Mouse (Mus musculus): ENCODE measurements around the gene Lmo1.
A peak's percentile ranks its signal among the peaks of the same experiment; 100 is the strongest.

Gene Lmo1

DNA sequence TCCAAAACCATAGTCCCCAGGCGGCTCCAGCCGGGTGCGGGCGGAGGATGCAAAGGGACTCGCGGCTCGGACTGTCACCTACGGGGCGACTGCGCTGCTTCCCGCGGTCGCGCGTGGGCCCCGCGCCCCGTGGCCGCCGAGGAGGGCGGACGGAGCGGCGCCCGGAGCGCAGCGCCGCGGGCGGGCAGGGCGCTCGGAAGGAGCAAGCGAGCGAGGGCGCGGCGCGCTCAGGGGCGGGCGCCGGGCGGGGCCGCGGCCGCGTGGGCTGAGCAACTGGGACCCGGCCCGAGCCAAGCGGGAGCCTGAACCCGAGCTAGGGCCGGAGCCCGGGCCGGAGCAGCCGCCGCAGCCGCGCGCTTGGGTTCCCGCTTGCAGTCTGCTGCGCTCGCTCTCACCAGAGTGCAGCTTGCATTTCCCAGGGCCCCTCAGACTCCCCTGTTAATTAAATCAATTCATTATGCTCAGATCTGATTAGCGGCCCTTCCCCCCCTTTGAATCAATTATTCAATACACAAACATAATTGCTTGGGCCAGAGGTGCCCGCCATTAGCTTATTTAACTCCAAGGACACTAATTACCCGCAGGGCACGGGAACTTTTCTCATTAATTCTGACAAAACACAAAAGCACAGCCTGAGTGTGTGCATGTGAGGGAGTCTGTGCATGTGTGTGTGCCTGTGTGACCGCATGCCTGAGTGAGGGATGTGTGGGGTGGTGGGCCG, at the start of gene Lmo1:
Gene Lmo1, minus strand, starts transcription at position 259 of the 721 bp plus-strand sequence.
- peak; percentile 26 to 43 for DNase-seq

DNA sequence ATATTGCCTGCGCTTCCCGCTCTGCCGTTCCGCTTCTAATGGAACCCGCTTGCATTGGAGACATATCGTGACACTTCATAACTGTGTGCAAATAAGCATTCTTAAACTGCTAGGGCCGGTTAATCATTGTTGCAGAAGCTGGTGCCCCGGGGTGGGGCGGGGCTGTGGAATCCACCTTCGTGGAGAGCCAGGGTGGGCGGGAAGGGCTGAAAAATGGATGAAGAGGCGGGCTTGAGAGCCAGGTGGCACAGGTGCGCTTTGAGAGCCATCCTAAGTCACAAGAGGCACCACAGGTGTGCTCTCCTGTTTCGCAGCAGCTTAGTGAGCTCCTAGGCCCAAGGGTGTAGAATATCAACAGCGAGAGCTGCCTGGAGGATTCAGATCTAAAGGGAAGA, 46.7 kb upstream of the Lmo1 start:
- DNase-seq: peak in 1 of 2 experiments; percentile 6

DNA sequence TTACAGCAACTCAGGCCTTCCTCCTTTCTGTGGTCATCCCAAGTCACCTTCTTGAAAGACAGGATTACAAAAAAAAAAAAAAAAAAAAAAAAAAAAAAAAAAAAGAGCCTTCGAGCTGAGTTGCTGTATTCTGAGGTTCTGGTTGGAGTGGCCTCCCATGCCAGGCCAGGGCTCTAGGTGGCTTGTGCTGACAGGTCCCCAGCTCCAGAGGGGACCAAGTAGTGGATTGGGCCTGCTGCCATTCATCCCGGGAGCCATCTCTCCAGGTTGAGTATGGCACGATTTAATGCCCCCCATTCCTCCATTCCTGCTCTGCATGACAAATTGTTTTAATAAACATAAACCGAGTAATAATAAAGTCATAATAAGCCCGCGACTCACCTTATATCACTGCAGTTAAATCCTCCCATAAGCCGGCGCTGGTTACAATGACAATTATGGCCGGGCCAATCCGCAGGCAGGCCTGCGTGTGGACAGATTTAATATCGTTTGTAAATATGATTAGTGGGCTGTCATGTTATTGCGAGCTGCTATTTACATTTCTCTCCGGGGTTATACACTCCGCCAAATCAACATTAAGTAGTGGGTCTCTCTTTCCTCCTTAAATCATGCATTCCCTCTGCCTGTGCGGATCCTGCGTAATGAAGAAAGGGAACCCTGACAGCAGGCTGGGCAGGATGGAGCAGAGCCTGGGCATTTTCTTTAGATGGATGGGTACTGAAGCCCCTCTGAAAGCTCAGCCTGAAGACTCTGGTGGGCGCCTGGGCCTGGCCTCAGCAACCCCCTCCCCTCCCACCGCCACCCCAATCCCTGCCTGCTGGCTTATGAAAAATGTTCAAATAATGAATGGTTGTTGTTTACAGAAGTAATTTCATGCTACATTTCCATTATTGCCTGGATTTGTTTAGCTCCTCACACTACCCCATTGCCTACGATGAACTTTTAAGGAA, 46.0 kb upstream of the Lmo1 start:
- no peak for DNase-seq

DNA sequence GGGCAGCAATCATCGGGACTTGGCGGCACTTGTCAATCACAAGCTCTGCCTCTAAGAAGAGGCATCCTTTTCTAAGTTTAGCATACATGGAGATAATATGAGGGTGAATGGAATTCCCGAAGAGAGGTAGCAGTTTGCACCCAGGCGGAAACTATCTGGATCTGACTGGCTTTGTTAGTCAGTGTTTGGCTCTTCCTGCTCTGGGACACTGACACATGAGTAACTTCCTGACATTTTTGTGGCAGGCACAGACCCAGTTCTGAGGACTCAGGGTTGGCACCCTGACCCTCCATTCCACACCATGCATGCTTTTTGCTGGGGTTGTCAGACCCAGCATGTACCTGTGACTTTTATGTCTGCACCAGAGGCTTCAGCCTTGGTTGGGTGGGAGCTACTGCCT, 45.0 kb upstream of the Lmo1 start:
- DNase-seq: no peak

DNA sequence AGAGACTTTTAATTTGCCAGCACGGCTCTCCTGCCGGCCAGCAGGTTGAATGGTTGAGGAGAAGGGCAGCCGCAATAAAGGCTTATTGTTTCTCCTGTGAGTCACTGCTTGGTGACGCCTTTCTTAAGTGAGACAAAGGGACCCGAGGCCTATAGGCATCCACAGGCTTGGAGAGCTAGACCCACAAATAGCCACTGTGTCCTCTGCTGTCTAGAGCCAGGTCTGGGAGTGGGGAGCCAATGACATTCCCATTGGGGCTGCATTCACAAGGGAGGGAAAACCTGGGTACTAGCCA, 43.9 kb upstream of the Lmo1 start:
- DNase-seq: peak in 1 of 2 experiments; percentile 10

DNA sequence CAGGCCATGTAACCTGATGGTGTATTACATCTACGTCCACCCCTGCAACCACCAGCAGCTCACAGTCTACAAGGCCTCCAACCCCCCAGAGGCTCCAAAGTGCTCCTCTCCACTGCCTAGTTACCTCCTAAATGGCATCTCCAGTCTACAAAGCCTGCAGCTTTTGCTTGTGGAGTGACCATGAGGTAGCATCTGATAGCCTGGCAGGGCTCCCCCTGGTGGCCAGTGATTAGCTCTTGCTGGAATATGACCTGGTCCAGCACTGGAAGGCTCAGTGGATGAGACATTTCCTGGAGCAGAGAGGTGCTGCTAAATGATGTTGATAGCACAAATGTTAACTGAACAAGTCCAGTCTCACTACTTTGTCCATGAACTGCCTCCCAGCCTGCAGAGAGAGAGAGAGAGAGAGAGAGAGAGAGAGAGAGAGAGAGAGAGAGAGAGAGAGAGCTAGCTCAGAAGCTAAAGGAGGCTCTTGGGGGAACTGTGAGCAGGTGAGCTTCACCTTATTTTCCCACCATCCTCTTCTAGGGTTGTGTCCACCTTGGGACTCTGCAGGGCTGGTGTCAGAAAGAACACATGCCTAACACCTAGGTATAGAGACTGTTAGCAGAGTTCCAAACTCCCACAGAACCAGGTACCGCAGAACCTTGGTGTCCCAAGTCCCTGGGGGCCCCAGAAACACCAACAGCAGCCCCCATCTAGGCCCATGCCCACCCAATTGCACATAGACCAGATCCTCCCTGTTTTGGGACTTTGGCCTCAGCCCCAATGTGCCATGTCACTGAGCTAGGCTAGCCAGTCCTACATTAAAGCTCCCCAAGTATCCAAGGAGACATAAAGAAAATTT, 43.3 kb upstream of the Lmo1 start:
- peak; percentile 79 to 89 for DNase-seq

DNA sequence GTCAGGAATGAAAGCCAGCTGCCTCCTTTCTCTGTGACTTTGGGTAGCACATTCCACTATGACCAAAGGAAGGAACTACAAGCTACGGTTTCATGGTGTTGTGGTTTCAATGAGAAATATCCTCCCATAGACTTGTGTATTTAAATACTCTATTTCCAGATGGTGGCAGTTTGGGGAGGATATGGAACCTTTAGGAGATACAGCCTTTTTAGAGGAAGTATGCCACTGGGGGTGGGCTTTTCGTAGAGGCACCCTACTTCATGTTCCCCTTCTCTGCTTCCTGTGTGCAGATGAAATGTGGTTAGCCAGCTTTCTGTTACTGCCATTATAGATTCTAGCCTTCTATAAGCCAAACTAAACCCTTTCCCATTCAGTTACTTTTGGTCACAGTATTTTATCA, 34.8 kb upstream of the Lmo1 start:
- peak in 1 of 2 experiments; percentile 2 for DNase-seq

DNA sequence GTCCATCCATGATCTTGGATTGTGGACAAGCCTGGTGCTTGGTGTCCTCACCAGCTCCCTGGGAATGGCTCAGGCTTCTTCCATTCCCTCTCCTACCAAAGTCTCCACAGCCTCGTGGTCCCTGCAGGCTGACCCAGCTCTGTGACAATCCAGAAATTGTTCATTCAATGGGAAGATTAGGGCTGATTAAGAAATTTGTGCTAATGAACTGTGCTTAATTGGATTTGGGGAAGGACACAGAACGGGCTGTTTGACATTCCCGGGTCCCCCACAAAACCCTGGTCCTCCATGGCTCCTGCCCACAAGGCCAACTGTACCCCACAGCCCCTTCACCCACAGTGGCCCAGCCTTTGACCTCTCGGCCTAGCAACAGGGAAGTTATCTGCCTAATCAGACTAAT, 32.8 kb upstream of the Lmo1 start:
- DNase-seq: peak in 1 of 2 experiments; percentile 13

DNA sequence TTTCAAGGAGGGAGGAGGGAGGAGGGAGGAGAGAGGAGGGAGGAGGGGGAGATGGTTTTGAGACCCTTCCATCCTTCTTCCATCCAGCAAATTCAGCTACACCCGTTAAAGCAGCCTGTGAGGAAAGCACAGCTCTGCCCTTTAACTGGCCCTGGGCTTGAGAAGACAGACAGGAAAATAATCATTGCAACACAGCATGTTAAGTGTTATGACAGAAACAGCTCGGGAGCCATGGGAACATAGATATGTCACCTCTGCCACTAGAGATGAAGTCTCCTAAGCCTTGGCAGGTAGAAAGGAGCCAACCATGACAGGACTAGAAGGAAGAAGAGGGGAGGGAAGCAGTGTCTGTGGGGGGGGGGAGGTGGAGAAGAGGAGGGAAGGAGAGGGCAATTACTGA, 31.4 kb upstream of the Lmo1 start:
- peak in 1 of 2 experiments; percentile 11 for DNase-seq

DNA sequence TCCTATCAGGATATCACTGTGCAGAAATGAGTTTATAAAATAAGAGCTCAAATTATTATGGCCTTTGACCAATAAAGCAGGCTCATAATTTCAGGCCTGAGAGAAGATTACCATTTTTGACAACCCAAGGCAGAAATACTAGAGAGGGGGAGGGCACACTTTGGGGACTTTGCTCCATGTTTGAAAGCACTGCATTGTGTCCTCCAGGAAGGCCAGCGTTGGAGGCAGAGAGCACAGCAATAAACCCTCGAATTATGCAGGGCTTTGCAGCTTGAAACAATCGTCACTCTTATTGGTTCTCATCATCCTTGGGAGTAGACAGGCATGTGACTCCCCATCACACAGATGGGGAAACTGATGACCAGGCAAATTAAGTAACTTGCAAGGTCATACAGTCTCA, 28.1 kb upstream of the Lmo1 start:
- DNase-seq: peak in 1 of 2 experiments; percentile 21

DNA sequence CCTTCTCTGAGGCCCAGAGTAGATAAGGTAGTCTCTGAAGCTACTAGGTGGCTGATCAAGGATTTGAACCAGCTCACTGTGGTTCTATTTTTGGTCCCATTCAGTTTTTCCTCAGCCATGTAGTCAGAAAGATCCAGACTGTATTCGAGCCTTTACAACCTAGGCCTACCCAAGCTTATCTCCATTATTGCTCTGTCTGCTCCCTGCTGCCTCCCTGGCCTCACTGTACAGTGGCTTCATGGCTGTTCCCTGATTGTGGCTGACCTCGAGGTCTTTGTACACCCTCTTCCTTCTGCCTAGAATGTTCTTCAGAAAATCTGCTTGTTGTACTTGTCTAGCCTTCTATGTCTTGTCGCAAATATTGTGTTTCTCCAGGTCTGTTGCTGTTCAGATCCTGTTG, 25.6 kb upstream of the Lmo1 start:
- no peak for DNase-seq

DNA sequence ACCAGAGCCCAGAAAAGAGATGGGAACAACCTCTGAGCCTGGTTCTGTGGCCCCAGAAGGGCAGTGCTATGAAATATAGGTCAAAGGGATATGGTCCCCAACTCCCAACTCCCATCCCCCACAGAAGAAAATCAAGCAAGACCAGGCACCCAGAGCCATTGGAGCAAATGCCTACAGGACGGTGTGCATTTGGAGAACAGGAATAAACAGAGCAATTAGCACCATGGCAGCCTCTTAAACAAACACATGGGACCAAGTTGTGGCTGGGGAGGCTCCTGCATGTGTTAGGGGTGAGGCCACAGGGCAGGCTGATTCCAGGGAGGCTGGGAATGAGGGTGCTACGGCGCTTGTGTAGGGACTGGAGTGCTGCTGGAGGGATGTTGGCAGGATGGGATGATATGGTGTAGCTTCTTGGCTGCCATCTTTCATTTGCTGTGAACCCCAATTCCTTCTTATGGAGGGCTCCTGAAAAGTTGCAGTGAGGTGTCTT, 22.2 kb upstream of the Lmo1 start:
- peak in 1 of 2 experiments; percentile 15 for DNase-seq

DNA sequence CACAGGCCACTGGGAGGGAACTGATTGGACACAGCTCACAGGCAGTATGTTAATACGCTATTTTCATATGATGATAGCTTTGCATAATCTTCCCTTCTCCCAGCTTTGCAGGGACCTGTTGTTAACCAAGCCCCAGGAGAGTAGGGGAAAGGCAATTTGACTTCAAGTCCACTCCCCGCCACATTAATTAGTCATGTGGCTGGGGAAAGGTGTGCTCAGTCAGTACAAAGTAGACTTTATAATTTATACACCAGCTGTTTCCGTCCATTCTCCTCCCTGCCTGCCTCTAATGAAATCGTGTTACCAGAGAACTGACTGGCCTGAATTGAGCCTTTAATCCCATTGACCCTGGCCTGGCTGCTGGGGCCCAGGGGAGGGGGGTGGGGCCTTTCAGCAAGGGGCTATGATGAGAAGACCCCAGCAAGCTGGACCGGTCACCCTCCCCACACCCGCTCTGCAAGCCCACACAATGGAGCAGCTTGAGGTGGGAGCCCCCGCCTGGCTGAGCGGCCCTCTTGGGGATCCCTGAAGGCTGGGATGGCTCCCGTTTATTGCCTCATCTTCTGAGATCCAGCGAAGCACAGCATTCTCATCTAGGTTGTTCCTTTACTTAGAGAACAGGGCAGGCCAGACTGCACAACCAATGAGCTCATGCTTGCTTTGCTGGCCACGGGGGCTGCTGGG, 21.5 kb upstream of the Lmo1 start:
- peak in 1 of 2 experiments; percentile 26 for DNase-seq

DNA sequence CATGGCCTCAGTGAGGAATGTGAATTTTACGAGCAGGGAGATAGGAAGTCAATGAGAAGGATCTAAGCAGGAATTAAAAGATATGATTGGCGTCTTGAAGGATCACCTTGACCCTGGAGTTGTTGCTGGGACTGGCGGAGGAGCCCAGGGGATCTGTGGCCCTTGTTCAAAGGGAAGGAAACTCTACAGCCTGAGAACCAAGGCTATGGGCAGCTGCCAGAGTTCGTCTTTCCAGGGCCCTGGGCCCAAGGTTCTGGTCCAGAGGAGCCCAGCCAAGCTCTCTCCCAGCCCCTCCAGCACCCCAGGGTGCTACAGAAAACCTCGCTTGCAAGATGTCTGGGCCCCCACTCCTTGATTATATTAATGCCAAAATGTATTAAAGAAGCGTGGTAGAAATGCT, 21.0 kb upstream of the Lmo1 start:
- DNase-seq: peak in 1 of 2 experiments; percentile 17

DNA sequence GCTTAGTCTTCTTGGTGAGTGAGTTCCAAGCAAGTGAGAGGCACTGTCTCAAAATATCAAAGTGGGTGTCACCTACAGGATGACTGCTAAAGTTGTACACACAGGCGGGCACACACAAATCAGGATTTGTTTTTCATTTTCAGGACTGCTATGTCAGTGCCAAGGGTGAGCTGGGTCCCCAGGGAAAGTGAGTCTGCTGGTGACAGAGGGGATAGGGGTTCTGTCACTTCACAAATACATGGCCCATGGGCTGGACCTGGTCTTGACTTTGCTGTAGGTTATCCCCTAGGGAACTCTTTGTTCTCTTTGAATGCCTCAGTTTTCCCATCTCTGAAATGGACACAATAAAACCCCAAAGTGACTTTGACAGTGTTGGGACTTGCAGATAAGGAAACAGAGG, 19.8 kb upstream of the Lmo1 start:
- DNase-seq: no peak

DNA sequence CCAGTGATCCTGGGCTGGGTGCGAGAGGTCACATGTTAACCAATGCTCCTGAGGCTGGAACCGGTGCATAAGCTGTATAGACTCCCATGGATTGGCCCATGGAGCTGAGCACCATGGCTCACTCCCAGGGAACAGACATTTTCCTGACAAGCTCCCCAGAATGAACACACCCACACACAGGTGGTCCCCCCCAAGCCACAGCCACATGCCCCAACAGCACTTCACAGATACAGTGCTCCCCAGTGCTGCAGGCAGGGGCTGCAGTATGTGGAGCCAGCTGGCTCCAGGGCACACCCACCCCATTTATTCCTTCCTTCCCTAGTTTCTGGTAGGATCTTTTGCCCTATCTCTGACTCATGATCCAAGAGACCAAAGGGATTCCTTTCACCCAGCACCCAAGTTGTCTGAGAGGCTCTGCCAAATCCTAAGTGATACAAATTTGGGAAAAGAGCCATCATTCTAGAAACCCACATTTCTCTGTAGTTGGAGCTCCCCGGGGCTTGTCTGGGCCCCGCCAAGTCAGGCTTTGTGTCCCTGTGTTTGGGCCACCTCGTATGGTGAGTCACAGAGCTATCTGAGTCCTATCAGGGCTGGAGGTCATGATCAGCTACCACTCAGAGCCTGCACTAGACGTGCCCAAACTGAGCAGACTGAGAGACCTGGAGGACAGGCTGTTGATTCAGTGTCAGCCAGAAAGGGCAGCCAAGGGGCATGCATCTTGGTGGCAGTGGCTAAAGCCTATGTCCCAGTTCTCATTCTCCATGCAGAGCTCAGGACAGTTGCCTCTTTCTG, 12.4 kb upstream of the Lmo1 start:
- DNase-seq: peak in 1 of 2 experiments; percentile 28

DNA sequence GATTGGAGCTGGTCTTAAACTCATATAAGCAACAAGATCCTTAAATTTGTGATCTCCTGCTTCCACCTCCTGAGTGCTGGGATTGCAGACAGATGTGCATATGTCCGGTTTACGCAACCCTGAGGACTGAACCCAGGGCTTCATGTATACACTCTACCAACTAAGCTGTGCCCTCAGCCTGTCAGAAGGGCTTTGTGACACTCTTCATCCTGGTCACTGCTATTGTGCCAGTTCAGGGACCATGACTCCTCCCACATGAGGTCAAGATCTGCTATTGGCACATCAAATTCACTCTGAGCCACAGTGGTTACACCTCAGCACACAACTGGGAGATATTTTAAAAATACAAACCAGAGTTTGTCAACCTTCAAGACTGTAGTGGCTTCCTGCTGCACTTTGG, 11.0 kb upstream of the Lmo1 start:
- DNase-seq: peak in 1 of 2 experiments; percentile 17

DNA sequence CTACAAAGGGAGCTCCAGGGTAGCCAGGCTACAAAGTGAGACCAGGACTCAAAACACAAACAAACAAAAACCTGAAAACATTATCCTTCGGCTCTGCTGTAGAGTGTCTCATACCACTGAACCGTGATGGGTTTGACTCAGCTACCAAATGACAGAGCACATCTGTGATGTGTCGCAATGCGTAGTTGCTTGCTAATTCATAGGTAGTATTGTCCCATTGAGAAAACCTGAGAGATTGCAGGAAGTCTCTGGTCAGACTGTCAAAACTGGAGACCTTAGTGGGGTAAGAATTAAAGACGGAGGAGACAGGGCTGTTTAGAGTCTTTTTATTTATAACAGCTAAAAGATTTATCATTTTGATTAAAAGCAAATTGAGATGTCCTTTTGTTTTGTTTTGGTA, 10.6 kb upstream of the Lmo1 start:
- peak in 1 of 2 experiments; percentile 1 for DNase-seq

DNA sequence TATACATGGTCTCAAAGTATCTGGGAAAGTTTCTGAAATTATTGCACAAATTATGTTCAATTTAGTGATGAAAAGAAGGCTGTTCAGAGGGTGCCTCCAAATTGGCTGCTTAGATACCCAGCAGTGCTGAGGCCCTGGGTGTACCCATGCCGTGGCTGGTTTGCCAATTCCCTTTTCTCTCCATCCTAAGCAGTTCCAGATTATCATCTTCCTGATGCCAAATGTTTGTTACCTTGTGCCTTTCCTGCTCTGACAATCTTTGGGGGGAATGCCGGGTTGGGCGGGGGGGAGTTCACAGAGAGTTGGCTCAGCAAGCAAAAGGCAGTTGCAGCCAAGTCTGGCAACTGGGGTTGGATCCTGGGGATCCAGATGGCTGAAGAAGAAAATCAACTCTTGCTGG, 1.7 kb upstream of the Lmo1 start:
- DNase-seq: peak in 1 of 2 experiments; percentile 5

DNA sequence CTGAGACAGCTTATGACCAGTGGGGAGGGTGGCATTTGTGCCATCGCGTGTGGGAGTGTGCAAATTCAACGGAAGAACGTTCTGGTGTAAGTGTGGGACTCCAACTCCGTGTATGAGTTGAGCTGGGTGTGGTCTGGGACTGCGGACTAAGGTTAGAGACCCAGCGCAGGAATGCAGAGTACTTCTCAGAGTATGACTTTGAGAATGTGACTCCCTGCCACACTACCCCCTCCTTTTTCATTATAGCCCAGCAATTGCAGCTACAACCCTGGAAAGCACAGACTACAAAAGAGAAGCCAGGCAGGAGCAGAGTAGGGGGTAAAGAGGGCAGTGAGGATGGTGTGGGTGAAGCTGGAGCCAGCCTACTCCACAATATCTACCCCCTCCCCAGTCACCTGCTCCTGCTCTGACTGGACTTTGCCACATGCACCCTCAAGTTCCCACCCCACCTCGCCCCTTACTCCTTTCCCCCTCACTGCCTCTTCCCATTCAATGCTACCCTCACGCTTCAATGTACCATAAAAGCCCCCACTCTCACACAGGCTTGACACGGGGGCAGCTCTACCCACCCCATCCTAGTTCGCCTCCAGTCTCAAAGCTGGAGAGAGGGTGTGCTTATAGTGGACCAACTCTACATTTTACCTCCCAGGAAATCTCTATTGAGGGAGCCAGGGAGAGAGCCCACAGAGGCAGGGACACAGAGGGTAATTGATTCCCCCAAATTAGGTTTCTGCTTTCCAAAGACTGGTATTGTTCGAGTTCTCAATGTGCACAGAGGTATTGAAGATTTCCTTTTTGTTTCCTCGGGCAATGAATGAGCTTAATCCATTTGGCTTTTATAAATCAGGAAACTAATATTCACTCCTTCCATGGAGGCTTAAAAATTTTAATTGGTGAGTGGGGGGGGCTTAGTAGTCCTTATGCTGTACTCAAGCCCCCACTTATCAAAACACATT, 941 bp upstream of the Lmo1 start:
- peak in 1 of 2 experiments; percentile 8 for DNase-seq
